Mouse (Mus musculus): ENCODE data around the gene Syne1. TPM values are rescaled to one million over a fixed set of nuclear protein-coding genes. Genes with fewer than 3 reads are reported as not detected.

Syne1 gene
- polyA plus RNA-seq, 1 experiment from 2014 or later = 17.5 TPM

DNA sequence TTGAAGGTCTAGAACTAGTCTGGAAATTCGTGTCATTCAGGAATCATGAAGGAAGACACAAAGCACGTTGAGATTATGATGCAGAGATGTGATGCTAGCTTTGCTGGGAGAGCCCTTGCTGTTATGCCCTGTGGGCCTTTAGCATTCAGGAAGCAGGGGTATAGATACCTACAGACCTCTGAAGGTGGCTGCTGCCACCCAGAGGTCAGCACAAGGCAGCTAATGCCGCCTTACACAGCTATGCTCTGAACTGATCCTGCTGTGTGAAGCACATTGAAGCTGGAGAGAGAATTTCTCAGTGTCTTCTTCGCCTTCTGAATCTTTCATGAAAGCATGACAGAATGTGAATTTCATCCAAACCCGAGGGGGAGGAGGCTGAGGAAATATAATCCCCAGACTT, 3.7 kb upstream of the Syne1 start:
- Histone ChIP-seq H3K4me1 (peaks cover 8% of the 10 kb centered on the region), H3K27ac (no peak overlapping the region), H3K27me3 (replicated peaks) (no peaks in the 10 kb centered on the region; the same call in 1 of the 2 replicates), H3K9me3 (no peaks in the 10 kb centered on the region), H3K4me2 (no peak overlapping the region), H3K9ac (no peak overlapping the region), H3K36me3 (replicated peaks) (no peaks in the 10 kb centered on the region), H3K4me3 (no peak overlapping the region)
- 20% methylated on average over 5 of the region's 5 CpGs for WGBS
- no peak; the same call in 1 of the 2 replicates for ATAC-seq (replicated peaks)

DNA sequence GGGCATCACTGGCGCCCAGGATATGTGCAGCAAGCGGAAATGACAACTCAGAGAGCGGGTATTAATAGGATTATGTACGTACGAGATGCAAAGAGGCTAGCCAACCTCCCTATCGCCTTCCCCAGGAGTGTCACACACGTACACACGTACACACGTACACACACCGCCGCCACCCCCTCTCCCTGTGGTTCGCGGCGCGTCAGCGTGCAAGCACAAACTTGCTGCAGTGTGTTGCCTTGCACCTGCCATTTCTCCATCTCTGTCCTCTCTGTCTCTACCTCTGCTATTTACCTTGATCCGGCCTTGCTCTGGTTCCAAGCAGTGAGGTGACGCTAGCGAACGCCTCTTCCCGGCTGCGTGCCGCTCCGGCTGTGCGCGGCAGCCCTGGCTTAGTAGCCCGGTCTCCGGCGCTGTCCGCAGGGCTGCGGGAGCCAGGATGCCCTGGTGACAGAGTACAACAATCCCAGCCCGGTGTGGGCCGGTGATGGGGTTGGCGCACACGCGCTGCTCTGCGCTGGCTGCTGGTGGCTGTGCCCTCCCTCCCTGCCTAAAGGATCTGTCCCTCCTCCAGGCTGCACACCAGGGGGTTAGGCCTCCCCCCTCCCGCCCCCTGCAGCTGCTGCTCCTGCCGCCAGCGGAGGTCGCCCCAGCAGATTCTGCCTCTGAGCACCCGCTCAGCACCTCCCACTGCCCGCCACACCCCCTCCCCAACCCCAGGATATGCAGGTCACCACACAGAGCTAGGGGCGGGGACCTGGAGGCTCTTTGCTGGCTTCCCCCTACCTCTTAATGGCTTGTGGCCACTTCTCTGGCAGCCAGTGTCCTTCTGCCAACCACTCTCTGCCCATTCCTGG, 887 bp downstream of the Syne1 start:
- H3K4me2 ChIP-seq = peak overlapping the region; percentile 81
- WGBS = under 1% methylated on average over 44 of the region's 44 CpGs
- H3K9ac ChIP-seq = peak overlapping the region; percentile 82
- no peaks in the 10 kb centered on the region for H3K36me3 ChIP-seq (replicated peaks)
- peaks cover 18% of the 10 kb centered on the region for H3K4me1 ChIP-seq
- H3K27ac ChIP-seq = peak overlapping the region; percentile 91
- peak; percentile 96 for ATAC-seq (replicated peaks)
- H3K9me3 ChIP-seq = no peaks in the 10 kb centered on the region
- H3K4me3 ChIP-seq = peak overlapping the region; percentile 81
- no peaks in the 10 kb centered on the region; the same call in 1 of the 2 replicates for H3K27me3 ChIP-seq (replicated peaks)

DNA sequence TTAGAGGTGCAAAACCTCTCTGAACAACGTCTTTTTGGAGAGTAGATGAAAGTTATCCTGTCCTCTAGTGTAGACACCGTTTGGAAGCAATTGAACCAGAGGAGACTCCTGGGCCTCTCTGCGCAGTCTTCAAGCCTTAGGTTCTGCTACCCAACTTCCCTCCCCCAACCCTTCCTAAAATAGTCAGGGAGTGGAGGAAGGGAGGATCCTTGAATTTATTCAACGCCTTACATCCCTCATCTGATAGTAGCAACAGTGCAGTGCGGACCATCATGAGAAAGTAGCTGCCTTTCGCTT, 1.5 kb downstream of the Syne1 start:
- Histone ChIP-seq H3K4me1 (peaks cover 18% of the 10 kb centered on the region), H3K36me3 (replicated peaks) (no peaks in the 10 kb centered on the region), H3K4me2 (peak overlapping the region; percentile 81), H3K9me3 (no peaks in the 10 kb centered on the region), H3K9ac (peak overlapping the region; percentile 82), H3K4me3 (peak overlapping the region; percentile 81), H3K27ac (peak overlapping the region; percentile 91), H3K27me3 (replicated peaks) (no peaks in the 10 kb centered on the region; the same call in 1 of the 2 replicates)
- ATAC-seq (replicated peaks) = no peak
- WGBS = 2% methylated on average over 6 of the region's 6 CpGs

DNA sequence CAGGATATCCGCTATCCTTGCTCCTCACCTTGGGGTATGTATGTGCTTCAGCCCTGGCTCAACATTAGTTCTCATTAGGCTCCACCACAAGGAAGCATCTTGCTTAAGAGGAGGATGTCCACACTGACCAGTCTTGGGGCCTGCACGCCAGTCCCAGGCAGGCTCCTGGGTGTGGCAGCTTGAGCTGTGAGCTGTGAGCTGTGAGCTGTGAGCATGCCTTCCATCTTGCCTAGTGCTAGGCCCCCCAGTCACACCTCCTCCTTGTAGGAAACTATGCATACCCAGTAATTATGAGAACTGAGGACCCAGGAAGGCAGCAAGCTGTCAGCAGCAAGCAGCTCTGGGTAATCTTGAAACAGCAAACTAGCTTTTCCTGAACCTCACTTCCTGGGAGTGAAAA, 2.6 kb downstream of the Syne1 start:
- Histone ChIP-seq H3K4me3 (no peak overlapping the region), H3K9ac (no peak overlapping the region), H3K4me2 (0 out of 2 replicates have a peak overlapping the region, but pooled peaks have one; percentile 4), H3K9me3 (no peaks in the 10 kb centered on the region), H3K27ac (no peak overlapping the region), H3K36me3 (replicated peaks) (no peaks in the 10 kb centered on the region), H3K4me1 (peaks cover 18% of the 10 kb centered on the region), H3K27me3 (replicated peaks) (no peaks in the 10 kb centered on the region; the same call in 1 of the 2 replicates)
- ATAC-seq (replicated peaks) = no peak
- WGBS = 88% methylated on average over 2 of the region's 2 CpGs

DNA sequence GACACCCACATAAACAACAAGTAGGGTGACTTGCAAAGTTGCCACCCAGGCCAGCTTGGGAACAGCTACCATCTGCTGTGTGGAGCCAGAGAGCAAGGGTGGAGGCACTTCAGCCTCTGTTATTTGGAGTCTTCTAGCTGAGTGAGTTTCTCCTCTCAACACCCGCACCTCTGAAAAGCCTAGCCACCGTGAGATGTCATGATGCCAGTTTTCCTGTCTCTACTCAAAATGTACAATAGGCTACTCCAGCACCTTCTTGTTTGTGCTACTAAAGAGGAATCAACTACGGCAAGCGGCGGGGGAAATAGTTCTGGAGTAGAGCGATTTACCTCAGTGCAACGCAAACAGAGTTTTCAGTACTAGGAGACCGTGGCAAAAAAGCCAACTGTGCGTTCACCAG, 3.5 kb downstream of the Syne1 start:
- ATAC-seq (replicated peaks) = no peak
- peaks cover 18% of the 10 kb centered on the region for H3K4me1 ChIP-seq
- H3K36me3 ChIP-seq (replicated peaks) = no peaks in the 10 kb centered on the region
- no peaks in the 10 kb centered on the region for H3K9me3 ChIP-seq
- 93% methylated on average over 9 of the region's 9 CpGs for WGBS
- no peak overlapping the region for H3K4me3 ChIP-seq
- H3K4me2 ChIP-seq = no peak overlapping the region
- H3K9ac ChIP-seq = no peak overlapping the region
- no peaks in the 10 kb centered on the region; the same call in 1 of the 2 replicates for H3K27me3 ChIP-seq (replicated peaks)
- no peak overlapping the region for H3K27ac ChIP-seq

DNA sequence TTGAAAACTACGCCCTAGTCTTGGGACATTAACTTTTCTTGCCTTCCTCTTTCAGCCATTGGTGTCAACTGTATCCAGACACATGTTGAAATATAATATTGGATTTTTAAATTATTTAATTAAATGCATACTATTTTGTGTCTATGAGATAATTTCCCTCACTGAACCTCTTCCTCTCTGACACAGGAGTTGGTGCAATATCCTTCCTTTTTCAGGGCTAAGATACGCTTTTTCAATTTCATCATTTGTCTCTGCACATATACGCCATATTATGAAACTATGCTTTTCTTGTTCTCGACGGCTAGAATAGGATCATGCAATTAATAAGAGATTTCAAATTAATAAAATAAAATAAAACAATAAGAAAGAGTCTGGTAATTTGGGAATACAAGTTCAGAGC, 4.9 kb downstream of the Syne1 start:
- Histone ChIP-seq H3K9me3 (no peaks in the 10 kb centered on the region), H3K36me3 (replicated peaks) (no peaks in the 10 kb centered on the region), H3K4me2 (no peak overlapping the region), H3K4me1 (peaks cover 18% of the 10 kb centered on the region), H3K27me3 (replicated peaks) (no peaks in the 10 kb centered on the region), H3K4me3 (no peak overlapping the region), H3K9ac (no peak overlapping the region), H3K27ac (no peak overlapping the region)
- 97% methylated on average over 5 of the region's 5 CpGs for WGBS
- no peak for ATAC-seq (replicated peaks)

DNA sequence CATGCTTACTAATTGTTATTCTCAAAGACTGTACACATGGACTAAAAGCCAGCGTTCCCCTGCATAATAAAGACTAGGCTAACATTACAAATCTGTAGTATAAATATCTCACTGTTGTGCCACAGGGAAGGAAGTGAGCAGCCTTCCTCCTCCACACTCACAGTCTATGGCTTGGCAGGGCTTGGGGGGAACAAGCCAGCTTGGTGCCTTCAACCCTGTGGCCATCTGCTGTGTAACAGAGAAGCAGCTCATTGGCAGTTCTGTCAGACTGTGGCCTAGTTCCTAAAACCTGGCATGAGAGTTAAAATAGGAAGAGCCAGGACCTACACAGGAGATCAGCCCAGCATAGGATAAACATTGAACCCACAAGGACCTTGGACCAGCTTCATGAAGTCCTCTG, 23.0 kb downstream of the Syne1 start:
- Histone ChIP-seq H3K9ac (no peak overlapping the region), H3K27ac (no peak overlapping the region), H3K36me3 (replicated peaks) (no peaks in the 10 kb centered on the region), H3K4me2 (no peak overlapping the region), H3K27me3 (replicated peaks) (no peaks in the 10 kb centered on the region), H3K4me3 (no peak overlapping the region), H3K9me3 (no peaks in the 10 kb centered on the region), H3K4me1 (no peaks in the 10 kb centered on the region)
- 93% methylated on average over 1 of the region's 1 CpGs for WGBS
- no peak for ATAC-seq (replicated peaks)

DNA sequence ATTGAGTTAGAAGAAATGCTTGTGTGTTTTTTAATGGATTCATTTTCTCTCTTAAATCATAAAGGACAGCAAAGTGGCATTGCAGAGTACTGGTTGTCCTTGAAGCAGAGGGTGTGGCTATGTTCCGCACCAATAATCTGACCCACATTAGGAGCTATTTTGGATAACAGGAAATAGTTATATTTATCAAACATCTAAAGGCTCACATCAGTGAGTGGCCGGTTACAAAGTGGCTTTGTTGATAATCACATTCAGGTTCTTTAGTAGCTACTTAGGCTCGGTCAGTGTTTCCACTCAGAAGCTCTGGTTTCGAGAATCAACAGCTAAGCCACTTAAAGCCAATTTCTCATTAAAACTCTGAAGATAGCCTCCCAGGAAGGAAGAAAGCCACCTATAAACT, 23.6 kb downstream of the Syne1 start:
- WGBS = 75% methylated on average over 4 of the region's 4 CpGs
- no peak for ATAC-seq (replicated peaks)
- no peak overlapping the region for H3K9ac ChIP-seq
- no peaks in the 10 kb centered on the region for H3K27me3 ChIP-seq (replicated peaks)
- no peaks in the 10 kb centered on the region for H3K9me3 ChIP-seq
- no peak overlapping the region for H3K27ac ChIP-seq
- H3K4me1 ChIP-seq = no peaks in the 10 kb centered on the region
- no peak overlapping the region for H3K4me3 ChIP-seq
- no peaks in the 10 kb centered on the region for H3K36me3 ChIP-seq (replicated peaks)
- no peak overlapping the region for H3K4me2 ChIP-seq

DNA sequence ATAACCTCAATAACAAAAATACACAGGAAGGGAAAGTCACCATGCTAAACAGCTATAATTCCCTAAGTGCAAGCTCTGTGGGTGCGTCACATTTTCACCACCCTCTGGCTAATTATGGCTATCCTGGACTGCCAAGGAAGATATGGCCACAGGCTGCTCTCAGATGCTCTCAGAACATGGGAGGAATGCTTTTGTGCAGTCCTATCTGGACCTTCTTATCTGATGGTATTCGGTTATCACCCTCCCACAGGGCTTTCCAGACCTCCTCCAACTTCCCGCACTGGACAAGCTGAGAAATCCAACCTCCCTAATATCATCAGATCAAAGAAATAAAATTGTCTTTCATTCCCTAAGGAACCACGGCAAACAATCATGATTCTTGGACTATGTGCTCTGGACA, 28.4 kb downstream of the Syne1 start:
- no peak for ATAC-seq (replicated peaks)
- Histone ChIP-seq H3K27me3 (replicated peaks) (no peaks in the 10 kb centered on the region), H3K9me3 (no peaks in the 10 kb centered on the region), H3K27ac (no peak overlapping the region), H3K4me2 (no peak overlapping the region), H3K9ac (no peak overlapping the region), H3K36me3 (replicated peaks) (no peaks in the 10 kb centered on the region), H3K4me3 (no peak overlapping the region), H3K4me1 (no peaks in the 10 kb centered on the region)
- 86% methylated on average over 4 of the region's 4 CpGs for WGBS

DNA sequence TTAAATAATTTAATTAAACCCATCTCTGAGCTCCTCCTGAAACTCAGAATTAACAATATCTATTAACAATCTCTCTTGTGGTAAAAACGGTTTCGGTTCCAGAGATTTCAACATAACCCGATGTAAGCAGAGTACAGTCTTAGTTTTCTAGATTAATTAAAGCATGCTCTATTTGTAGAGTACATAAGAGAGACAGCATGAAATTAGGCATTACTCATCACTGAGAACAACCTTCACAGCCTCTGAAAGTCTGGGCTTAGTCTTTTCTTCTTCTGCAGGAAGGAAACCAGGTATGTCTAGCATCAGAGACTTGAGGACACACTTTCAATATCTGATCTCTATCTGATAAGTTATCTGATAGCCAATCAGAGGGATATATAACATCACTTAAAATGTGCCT, 29.0 kb downstream of the Syne1 start:
- Histone ChIP-seq H3K4me2 (no peak overlapping the region), H3K4me3 (no peak overlapping the region), H3K27ac (no peak overlapping the region), H3K4me1 (no peaks in the 10 kb centered on the region), H3K27me3 (replicated peaks) (no peaks in the 10 kb centered on the region), H3K9ac (no peak overlapping the region), H3K36me3 (replicated peaks) (no peaks in the 10 kb centered on the region), H3K9me3 (no peaks in the 10 kb centered on the region)
- no peak for ATAC-seq (replicated peaks)
- WGBS = 95% methylated on average over 3 of the region's 3 CpGs

DNA sequence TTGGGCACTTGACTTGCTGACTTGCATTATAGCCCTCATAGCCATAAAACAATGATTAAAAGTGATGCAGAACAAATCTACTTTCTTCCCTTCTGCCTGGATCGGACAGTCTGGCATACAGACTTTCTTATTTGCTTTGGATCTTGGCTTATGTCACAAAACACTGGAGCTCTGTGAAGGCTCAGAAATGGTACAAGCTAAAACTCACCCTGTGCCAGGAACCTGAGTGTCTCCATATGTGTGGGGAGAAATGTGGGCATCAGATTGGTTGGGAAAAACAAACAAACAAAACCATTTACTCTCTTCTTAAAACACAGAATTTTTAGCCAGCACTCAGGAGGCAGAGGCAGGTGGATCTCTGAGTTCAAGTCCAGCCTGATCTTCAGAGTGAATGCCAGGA, 30.6 kb downstream of the Syne1 start:
- H3K36me3 ChIP-seq (replicated peaks) = no peaks in the 10 kb centered on the region
- H3K9me3 ChIP-seq = no peaks in the 10 kb centered on the region
- no peak overlapping the region for H3K4me2 ChIP-seq
- no peak overlapping the region for H3K4me3 ChIP-seq
- no peak overlapping the region for H3K9ac ChIP-seq
- no peaks in the 10 kb centered on the region for H3K27me3 ChIP-seq (replicated peaks)
- no peak for ATAC-seq (replicated peaks)
- no peak overlapping the region for H3K27ac ChIP-seq
- no peaks in the 10 kb centered on the region for H3K4me1 ChIP-seq
- WGBS = 60% methylated on average over 1 of the region's 1 CpGs

DNA sequence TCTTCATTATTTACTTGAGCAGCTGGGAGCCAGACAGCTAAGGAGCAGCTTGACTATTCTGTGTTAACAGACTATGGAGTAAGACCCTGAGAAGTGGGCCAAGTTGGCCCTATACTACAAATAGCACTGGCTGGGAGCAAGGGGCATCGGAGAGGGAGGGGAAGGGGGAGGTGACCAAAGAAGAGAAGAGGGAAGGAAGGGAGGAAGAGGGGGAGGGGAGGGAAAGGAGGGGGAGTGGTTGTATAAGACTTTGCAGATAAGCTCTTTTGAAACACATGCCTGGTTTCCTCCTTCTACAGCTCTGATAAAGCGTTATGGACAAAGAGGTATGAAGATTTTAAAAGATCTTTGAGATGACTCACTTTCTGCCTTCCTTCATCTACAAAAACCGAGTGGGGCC, 36.0 kb downstream of the Syne1 start:
- Histone ChIP-seq H3K4me3 (no peak overlapping the region), H3K9me3 (no peaks in the 10 kb centered on the region), H3K36me3 (replicated peaks) (no peaks in the 10 kb centered on the region), H3K27ac (no peak overlapping the region), H3K27me3 (replicated peaks) (no peaks in the 10 kb centered on the region), H3K4me2 (no peak overlapping the region), H3K9ac (no peak overlapping the region), H3K4me1 (no peaks in the 10 kb centered on the region)
- WGBS = 9% methylated on average over 3 of the region's 3 CpGs
- ATAC-seq (replicated peaks) = no peak

DNA sequence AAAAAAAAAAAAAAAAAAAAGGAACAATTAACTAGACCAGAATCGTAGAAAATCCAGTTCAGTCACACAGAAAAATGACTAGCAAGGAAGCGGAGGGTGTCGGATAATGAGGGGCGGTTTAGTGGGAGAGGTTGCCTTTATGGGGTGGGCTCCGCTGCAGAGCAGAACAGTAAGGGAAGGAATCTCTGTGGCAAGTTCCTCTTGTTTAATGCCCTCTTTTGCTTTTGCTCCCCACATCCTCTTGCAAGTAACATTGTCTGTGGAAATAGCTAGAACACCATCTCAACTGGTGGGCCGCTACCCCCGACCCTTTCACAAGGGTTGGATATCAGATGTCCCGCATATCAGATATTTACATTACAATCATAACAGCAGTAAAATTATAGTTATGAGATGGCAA, 37.1 kb downstream of the Syne1 start:
- H3K4me3 ChIP-seq = no peak overlapping the region
- no peak for ATAC-seq (replicated peaks)
- H3K4me2 ChIP-seq = no peak overlapping the region
- 89% methylated on average over 8 of the region's 8 CpGs for WGBS
- no peak overlapping the region for H3K9ac ChIP-seq
- no peaks in the 10 kb centered on the region for H3K9me3 ChIP-seq
- H3K4me1 ChIP-seq = no peaks in the 10 kb centered on the region
- no peak overlapping the region for H3K27ac ChIP-seq
- H3K27me3 ChIP-seq (replicated peaks) = no peaks in the 10 kb centered on the region
- no peaks in the 10 kb centered on the region for H3K36me3 ChIP-seq (replicated peaks)

Measured in midbrain, embryonic 15.5 days (tissue).